Mouse (Mus musculus): ENCODE data around the gene Cxcr5. TPM values are rescaled to one million over a fixed set of nuclear protein-coding genes. Genes with fewer than 3 reads are reported as not detected.
"Not testable (repeated sequence)": the region's sequence is repeated elsewhere in the genome, so short reads cannot be mapped to it uniquely, and the experiment has no call there.

Gene Cxcr5
- polyA plus RNA-seq, 1 experiment from 2014 or later = not detected

GRCm38 (mm10) chr9:44581423-44581822 lies 19.7 kb upstream of the Cxcr5 start:
- DNase-seq (ENCODE audit: low spot score) (peak; percentile 33), ATAC-seq (replicated peaks; ENCODE audit: low FRiP score, low read depth) (peak; percentile 49; the same call in 1 of the 2 replicates)

GRCm38 (mm10) chr9:44580085-44580484 lies 18.4 kb upstream of the Cxcr5 start:
- H3K4me2 ChIP-seq (ENCODE audit: low read length) = no peak overlapping the region
- no peak for DNase-seq (ENCODE audit: low spot score)
- no peaks in the 10 kb centered on the region for H3K9me3 ChIP-seq (replicated peaks; ENCODE audit: low read length)
- H3K36me3 ChIP-seq (ENCODE audit: insufficient read depth, low read length) = no peaks in the 10 kb centered on the region
- TF ChIP-seq CTCF (IDR thresholded peaks at IDR 0.05; ENCODE audit: low read depth) = no peak
- H3K4me3 ChIP-seq (replicated peaks; ENCODE audit: low read depth, low read length) = no peak overlapping the region
- no peak for ATAC-seq (replicated peaks; ENCODE audit: low FRiP score, low read depth)
- no peak overlapping the region for H3K9ac ChIP-seq (ENCODE audit: low read depth, low read length)
- no peaks in the 10 kb centered on the region for H3K27me3 ChIP-seq (ENCODE audit: insufficient read depth, low read length)
- no peak overlapping the region for H3K27ac ChIP-seq
- WGBS = 87% methylated on average over 5 of the region's 5 CpGs
- no peaks in the 10 kb centered on the region for H3K4me1 ChIP-seq (replicated peaks; ENCODE audit: insufficient read depth, low read length)

More at GRCm38 (mm10) chr9:44581423-44581822, 19.7 kb upstream of the Cxcr5 start:
- TF ChIP-seq CTCF (IDR thresholded peaks at IDR 0.05; ENCODE audit: low read depth) = no peak
- Histone ChIP-seq H3K36me3 (ENCODE audit: insufficient read depth, low read length) (no peaks in the 10 kb centered on the region), H3K4me1 (replicated peaks; ENCODE audit: insufficient read depth, low read length) (no peaks in the 10 kb centered on the region), H3K27ac (0 out of 2 replicates have a peak overlapping the region, but pooled peaks have one; percentile 40), H3K4me3 (replicated peaks; ENCODE audit: low read depth, low read length) (no peak overlapping the region), H3K9me3 (replicated peaks; ENCODE audit: low read length) (no peaks in the 10 kb centered on the region), H3K4me2 (ENCODE audit: low read length) (no peak overlapping the region), H3K27me3 (ENCODE audit: insufficient read depth, low read length) (no peaks in the 10 kb centered on the region), H3K9ac (ENCODE audit: low read depth, low read length) (no peak overlapping the region)
- 9% methylated on average over 3 of the region's 3 CpGs for WGBS

GRCm38 (mm10) chr9:44579392-44579791 lies 17.7 kb upstream of the Cxcr5 start:
- H3K27me3 ChIP-seq (ENCODE audit: insufficient read depth, low read length) = no peaks in the 10 kb centered on the region
- no peak for TF ChIP-seq CTCF (IDR thresholded peaks at IDR 0.05; ENCODE audit: low read depth)
- H3K4me3 ChIP-seq (replicated peaks; ENCODE audit: low read depth, low read length) = no peak overlapping the region
- DNase-seq (ENCODE audit: low spot score) (peak; percentile 77), ATAC-seq (replicated peaks; ENCODE audit: low FRiP score, low read depth) (no peak)
- no peaks in the 10 kb centered on the region for H3K36me3 ChIP-seq (ENCODE audit: insufficient read depth, low read length)
- no peaks in the 10 kb centered on the region for H3K9me3 ChIP-seq (replicated peaks; ENCODE audit: low read length)
- H3K4me1 ChIP-seq (replicated peaks; ENCODE audit: insufficient read depth, low read length) = no peaks in the 10 kb centered on the region
- H3K9ac ChIP-seq (ENCODE audit: low read depth, low read length) = no peak overlapping the region
- 37% methylated on average over 6 of the region's 6 CpGs for WGBS
- no peak overlapping the region for H3K27ac ChIP-seq
- H3K4me2 ChIP-seq (ENCODE audit: low read length) = no peak overlapping the region

- not testable (repeated sequence) for H3K4me3 ChIP-seq (replicated peaks; ENCODE audit: low read depth, low read length); ATAC-seq (replicated peaks; ENCODE audit: low FRiP score, low read depth); H3K4me2 ChIP-seq (ENCODE audit: low read length); DNase-seq (ENCODE audit: low spot score); H3K27ac ChIP-seq; H3K4me1 ChIP-seq (replicated peaks; ENCODE audit: insufficient read depth, low read length); H3K27me3 ChIP-seq (ENCODE audit: insufficient read depth, low read length); H3K9ac ChIP-seq (ENCODE audit: low read depth, low read length); H3K9me3 ChIP-seq (replicated peaks; ENCODE audit: low read length); H3K36me3 ChIP-seq (ENCODE audit: insufficient read depth, low read length)
- 86% methylated on average over 7 of the region's 7 CpGs for WGBS
Observed at GRCm38 (mm10) chr9:44576046-44576445, 14.4 kb upstream of the Cxcr5 start.

GRCm38 (mm10) chr9:44575095-44575494 lies 13.4 kb upstream of the Cxcr5 start:
- H3K4me2 ChIP-seq (ENCODE audit: low read length) = no peak overlapping the region
- DNase-seq (ENCODE audit: low spot score) (no peak), ATAC-seq (replicated peaks; ENCODE audit: low FRiP score, low read depth) (no peak)
- WGBS = 86% methylated on average over 2 of the region's 2 CpGs
- no peaks in the 10 kb centered on the region for H3K4me1 ChIP-seq (replicated peaks; ENCODE audit: insufficient read depth, low read length)
- H3K9me3 ChIP-seq (replicated peaks; ENCODE audit: low read length) = no peaks in the 10 kb centered on the region
- no peaks in the 10 kb centered on the region for H3K36me3 ChIP-seq (ENCODE audit: insufficient read depth, low read length)
- TF ChIP-seq CTCF (IDR thresholded peaks at IDR 0.05; ENCODE audit: low read depth) = no peak
- H3K27ac ChIP-seq = no peak overlapping the region
- H3K27me3 ChIP-seq (ENCODE audit: insufficient read depth, low read length) = no peaks in the 10 kb centered on the region
- H3K9ac ChIP-seq (ENCODE audit: low read depth, low read length) = no peak overlapping the region
- H3K4me3 ChIP-seq (replicated peaks; ENCODE audit: low read depth, low read length) = no peak overlapping the region

GRCm38 (mm10) chr9:44573306-44573705 lies 11.6 kb upstream of the Cxcr5 start:
- ATAC-seq (replicated peaks; ENCODE audit: low FRiP score, low read depth) (no peak), DNase-seq (ENCODE audit: low spot score) (no peak)
- Histone ChIP-seq H3K36me3 (ENCODE audit: insufficient read depth, low read length) (no peaks in the 10 kb centered on the region), H3K27ac (no peak overlapping the region), H3K4me1 (replicated peaks; ENCODE audit: insufficient read depth, low read length) (no peaks in the 10 kb centered on the region), H3K4me2 (ENCODE audit: low read length) (no peak overlapping the region), H3K4me3 (replicated peaks; ENCODE audit: low read depth, low read length) (no peak overlapping the region), H3K9ac (ENCODE audit: low read depth, low read length) (no peak overlapping the region), H3K9me3 (replicated peaks; ENCODE audit: low read length) (no peaks in the 10 kb centered on the region), H3K27me3 (ENCODE audit: insufficient read depth, low read length) (no peaks in the 10 kb centered on the region)
- WGBS = 73% methylated on average over 4 of the region's 4 CpGs
- TF ChIP-seq CTCF (IDR thresholded peaks at IDR 0.05; ENCODE audit: low read depth) = no peak

- Histone ChIP-seq H3K9ac (ENCODE audit: low read depth, low read length) (no peak overlapping the region), H3K27me3 (ENCODE audit: insufficient read depth, low read length) (no peaks in the 10 kb centered on the region), H3K4me2 (ENCODE audit: low read length) (no peak overlapping the region), H3K36me3 (ENCODE audit: insufficient read depth, low read length) (no peaks in the 10 kb centered on the region), H3K4me3 (replicated peaks; ENCODE audit: low read depth, low read length) (no peak overlapping the region), H3K9me3 (replicated peaks; ENCODE audit: low read length) (no peaks in the 10 kb centered on the region), H3K4me1 (replicated peaks; ENCODE audit: insufficient read depth, low read length) (no peaks in the 10 kb centered on the region), H3K27ac (no peak overlapping the region)
- ATAC-seq (replicated peaks; ENCODE audit: low FRiP score, low read depth) (no peak), DNase-seq (ENCODE audit: low spot score) (no peak)
- 60% methylated on average over 12 of the region's 12 CpGs for WGBS
- TF ChIP-seq CTCF (IDR thresholded peaks at IDR 0.05; ENCODE audit: low read depth) = no peak
Observed at GRCm38 (mm10) chr9:44570939-44571382, 9.3 kb upstream of the Cxcr5 start.
